Mouse (Mus musculus): ENCODE data around the gene Dio3. TPM values are rescaled to one million over a fixed set of nuclear protein-coding genes. Genes with fewer than 3 reads are reported as not detected.

The Dio3 gene
- polyA plus RNA-seq, 1 experiment from 2014 or later: 1.5 TPM

DNA sequence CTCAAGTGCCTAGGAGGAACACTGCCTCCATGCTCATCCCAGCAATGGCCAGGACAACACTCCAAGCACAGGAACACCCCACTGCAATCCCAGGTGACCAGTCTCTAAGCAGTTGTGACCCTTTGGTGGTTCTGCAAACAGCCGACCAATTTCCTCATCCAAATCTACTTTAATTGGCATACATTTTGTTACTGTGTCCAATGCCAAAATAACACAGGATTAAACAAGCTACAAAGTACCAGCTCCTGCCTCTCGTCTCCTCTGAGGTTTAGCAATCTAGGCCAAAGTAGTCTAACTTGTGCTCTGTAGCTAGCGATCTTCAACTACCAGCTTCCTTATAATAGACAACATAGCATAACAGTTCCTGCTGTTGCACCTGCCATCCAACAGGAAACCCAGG lies 10.6 kb upstream of the Dio3 start:
- 85% methylated on average over 3 of the region's 3 CpGs for WGBS

DNA sequence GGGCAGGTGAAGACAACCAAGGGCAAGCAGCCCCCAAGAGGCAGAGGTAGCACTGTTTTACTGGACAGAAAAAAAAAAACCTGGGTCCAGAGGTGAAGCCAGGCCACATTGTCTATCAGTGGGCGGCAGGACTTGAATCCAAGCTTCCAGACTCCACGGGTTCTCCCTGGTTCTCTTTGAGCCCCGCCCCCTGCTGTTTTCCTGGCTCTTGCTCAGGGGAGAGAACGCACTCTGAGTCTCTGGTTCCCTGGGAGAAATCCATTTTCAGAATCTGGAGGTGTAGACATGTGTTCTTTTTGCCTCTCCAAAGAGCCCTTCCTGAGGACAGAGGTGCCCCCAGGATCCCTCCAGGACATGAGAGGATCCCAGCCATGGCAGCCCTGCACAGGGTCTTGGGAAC lies 9.2 kb upstream of the Dio3 start:
- H3K9ac ChIP-seq: no peak overlapping the region
- no peak for ATAC-seq (ENCODE audit: low FRiP score)
- no peak overlapping the region for H3K4me3 ChIP-seq
- H3K27ac ChIP-seq: no peak overlapping the region
- H3K36me3 ChIP-seq: no peaks in the 10 kb centered on the region
- no peak overlapping the region for H3K4me2 ChIP-seq (replicated peaks)
- H3K27me3 ChIP-seq: peaks cover 30% of the 10 kb centered on the region
- 65% methylated on average over 4 of the region's 4 CpGs for WGBS
- H3K9me3 ChIP-seq (replicated peaks): no peaks in the 10 kb centered on the region
- no peaks in the 10 kb centered on the region for H3K4me1 ChIP-seq

More for the DNA sequence above, 10.6 kb upstream of the Dio3 start:
- no peak overlapping the region for H3K9ac ChIP-seq
- no peaks in the 10 kb centered on the region for H3K36me3 ChIP-seq
- H3K9me3 ChIP-seq (replicated peaks): no peaks in the 10 kb centered on the region
- no peak overlapping the region for H3K27ac ChIP-seq
- no peak overlapping the region for H3K4me3 ChIP-seq
- peaks cover 16% of the 10 kb centered on the region for H3K27me3 ChIP-seq
- ATAC-seq (ENCODE audit: low FRiP score): no peak
- H3K4me2 ChIP-seq (replicated peaks): no peak overlapping the region
- H3K4me1 ChIP-seq: no peaks in the 10 kb centered on the region

DNA sequence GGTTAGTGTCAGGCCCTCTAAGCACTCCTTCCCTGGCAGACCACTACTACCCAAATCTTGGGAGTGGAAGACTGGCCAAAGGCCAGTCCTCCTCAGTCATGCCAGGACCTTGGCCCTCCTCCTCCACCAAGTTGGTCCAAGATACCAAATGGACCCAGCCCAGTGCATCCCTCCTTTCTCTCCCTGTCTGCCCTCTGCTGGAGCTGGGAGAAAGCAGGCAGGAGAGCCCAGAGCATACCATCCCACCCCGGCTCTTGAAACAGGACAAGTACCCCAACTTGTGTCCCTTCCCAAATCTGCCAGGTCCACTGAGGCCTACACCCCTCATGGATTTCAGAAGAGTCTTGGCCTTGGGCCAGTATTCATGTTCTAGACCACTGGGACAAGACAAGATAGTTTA lies 2.8 kb upstream of the Dio3 start:
- H3K27ac ChIP-seq: no peak overlapping the region
- no peak overlapping the region for H3K4me3 ChIP-seq
- H3K27me3 ChIP-seq: peaks cover 88% of the 10 kb centered on the region
- WGBS: 59% methylated on average over 1 of the region's 1 CpGs
- H3K4me2 ChIP-seq (replicated peaks): no peak overlapping the region
- no peak overlapping the region for H3K9ac ChIP-seq
- no peaks in the 10 kb centered on the region for H3K36me3 ChIP-seq
- ATAC-seq (ENCODE audit: low FRiP score): no peak
- H3K4me1 ChIP-seq: peaks cover 16% of the 10 kb centered on the region
- H3K9me3 ChIP-seq (replicated peaks): no peaks in the 10 kb centered on the region

DNA sequence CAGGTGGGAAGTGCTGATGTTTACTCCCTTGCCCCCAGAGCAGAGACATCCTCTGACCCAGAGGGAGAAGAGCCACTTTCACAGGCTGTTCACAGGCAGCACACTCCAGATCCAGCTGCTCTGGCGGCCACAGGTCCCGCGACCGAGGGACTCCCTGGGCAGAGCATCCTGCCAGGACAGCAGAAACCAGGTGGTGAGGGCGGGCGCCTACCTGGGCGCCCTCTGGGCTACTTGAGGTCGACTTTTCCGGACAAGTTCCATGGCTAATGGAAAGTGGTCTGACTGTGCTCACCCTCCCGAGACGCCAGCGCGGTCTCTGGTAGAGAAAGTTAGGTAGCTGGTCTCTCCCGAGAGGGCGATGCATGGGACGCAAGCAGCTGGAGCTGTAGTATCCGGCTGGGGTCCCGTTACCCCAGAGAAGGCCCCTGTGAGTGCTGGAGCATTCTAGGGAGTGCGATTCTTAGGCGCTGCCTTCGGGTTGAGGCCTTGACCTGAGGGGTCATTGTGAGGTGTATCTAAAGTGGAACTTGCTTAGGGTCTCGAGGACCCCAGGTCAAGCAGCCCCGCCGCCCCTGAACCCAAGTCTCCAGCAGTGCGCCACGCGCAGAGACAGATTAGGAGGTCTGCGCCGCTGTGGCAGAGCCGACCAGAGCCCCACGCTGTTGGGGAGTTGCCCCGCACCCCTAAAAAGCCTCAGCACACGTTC lies 1.5 kb upstream of the Dio3 start:
- Histone ChIP-seq H3K4me2 (replicated peaks) (peak overlapping the region; percentile 66), H3K4me1 (peaks cover 24% of the 10 kb centered on the region), H3K27me3 (peaks cover 99% of the 10 kb centered on the region), H3K36me3 (no peaks in the 10 kb centered on the region), H3K9me3 (replicated peaks) (no peaks in the 10 kb centered on the region), H3K9ac (no peak overlapping the region), H3K27ac (no peak overlapping the region), H3K4me3 (peak overlapping the region; percentile 43)
- ATAC-seq (ENCODE audit: low FRiP score): no peak
- 2% methylated on average over 33 of the region's 33 CpGs for WGBS

DNA sequence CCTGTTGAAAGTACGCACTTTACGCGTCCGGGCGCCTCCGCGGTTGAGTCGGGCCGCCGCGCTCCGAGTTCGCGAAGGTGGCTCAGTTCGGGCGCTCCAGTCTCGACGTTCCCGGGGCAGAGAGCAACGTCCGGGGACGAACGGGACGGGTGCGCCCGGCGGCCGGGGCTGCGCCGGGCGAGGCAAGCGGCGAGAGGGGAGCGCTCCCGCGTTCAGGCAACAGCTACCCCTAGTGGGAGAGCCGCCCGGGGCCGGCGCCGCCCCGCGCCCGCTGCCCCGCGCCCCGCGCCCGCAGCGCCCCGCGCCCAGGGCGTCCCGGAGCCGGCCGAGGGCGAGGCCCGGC lies 932 bp upstream of the Dio3 start:
- Histone ChIP-seq H3K4me2 (replicated peaks) (peak overlapping the region; percentile 66), H3K27me3 (peaks cover 99% of the 10 kb centered on the region), H3K4me1 (peaks cover 24% of the 10 kb centered on the region), H3K9ac (peak overlapping the region; percentile 35; the same call in 1 of the 2 replicates), H3K9me3 (replicated peaks) (no peaks in the 10 kb centered on the region), H3K27ac (no peak overlapping the region), H3K36me3 (no peaks in the 10 kb centered on the region), H3K4me3 (peak overlapping the region; percentile 43)
- ATAC-seq (ENCODE audit: low FRiP score): peak; percentile 55; the same call in 1 of the 2 replicates
- WGBS: under 1% methylated on average over 38 of the region's 58 CpGs

DNA sequence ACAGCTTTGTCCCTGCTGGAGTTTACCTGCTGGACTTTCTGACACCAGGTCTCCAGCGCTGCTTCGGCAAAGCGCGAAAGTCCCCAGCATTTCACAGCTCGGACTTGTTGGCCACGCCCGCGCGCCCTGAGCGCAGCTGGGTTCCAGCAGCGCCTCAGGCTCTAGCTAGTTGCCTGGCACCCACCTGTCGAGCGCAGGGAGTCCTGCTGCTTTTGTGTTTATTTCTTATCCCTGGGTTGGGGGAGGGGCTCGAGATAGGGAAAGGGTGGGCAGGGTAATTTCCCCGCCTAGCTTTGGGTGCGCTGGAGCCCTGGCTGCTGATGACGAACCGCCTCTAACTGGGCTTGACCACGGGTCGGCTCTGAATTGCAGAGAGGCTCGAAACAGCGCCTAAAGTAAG lies 1.5 kb downstream of the Dio3 start:
- 1% methylated on average over 22 of the region's 22 CpGs for WGBS
- Histone ChIP-seq H3K36me3 (no peaks in the 10 kb centered on the region), H3K4me1 (peaks cover 24% of the 10 kb centered on the region), H3K9ac (no peak overlapping the region), H3K27me3 (peaks cover 100% of the 10 kb centered on the region), H3K9me3 (replicated peaks) (no peaks in the 10 kb centered on the region), H3K4me2 (replicated peaks) (no peak overlapping the region), H3K4me3 (no peak overlapping the region), H3K27ac (no peak overlapping the region)
- no peak for ATAC-seq (ENCODE audit: low FRiP score)

DNA sequence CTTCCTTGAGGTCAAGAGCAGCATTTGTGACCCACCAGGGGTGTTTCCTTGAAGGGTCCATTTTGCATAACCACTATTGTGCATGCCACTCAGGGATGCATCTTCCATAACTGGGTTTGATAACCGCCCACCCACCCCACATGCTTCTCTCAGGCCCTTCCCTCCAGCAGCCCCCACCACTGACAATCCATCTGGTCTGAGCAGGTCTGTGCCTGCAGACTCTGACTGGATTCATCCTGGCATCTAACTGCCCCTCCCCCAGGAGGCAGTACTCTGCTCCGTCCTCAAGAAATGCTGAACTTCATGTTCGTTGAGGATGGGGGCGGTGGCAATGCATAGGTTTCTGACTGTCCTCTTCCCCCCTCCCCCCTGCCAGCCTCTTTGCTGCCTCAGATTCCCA lies 4.9 kb downstream of the Dio3 start:
- Histone ChIP-seq H3K4me3 (no peak overlapping the region), H3K9ac (no peak overlapping the region), H3K36me3 (no peaks in the 10 kb centered on the region), H3K4me2 (replicated peaks) (no peak overlapping the region), H3K27me3 (peaks cover 83% of the 10 kb centered on the region), H3K9me3 (replicated peaks) (no peaks in the 10 kb centered on the region), H3K4me1 (peaks cover 12% of the 10 kb centered on the region), H3K27ac (no peak overlapping the region)
- ATAC-seq (ENCODE audit: low FRiP score): no peak
- whole genome bisulfite sequencing: 13% methylated on average over 4 of the region's 4 CpGs

DNA sequence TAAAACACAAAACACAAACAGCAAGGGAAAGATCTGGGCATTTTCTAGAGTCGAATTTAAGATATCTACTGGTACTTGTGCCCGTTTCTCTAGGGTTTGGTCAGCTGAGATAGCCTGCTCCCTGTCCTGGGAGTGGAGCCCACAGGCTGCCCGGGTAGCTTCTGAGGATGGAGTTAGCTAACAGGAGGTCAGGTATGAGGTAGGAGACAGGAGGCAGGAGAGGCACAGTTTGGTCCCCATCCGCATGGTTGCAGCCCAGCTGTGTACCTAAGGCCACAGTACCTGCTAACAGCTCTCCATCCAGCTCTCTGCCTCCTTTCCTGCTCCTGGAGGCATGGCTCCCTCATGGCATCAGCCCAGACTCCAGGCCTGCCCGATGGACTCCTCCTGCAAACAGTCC lies 13.9 kb downstream of the Dio3 start:
- Histone ChIP-seq H3K36me3 (no peaks in the 10 kb centered on the region), H3K9ac (no peak overlapping the region), H3K27me3 (peaks cover 8% of the 10 kb centered on the region), H3K27ac (no peak overlapping the region), H3K9me3 (replicated peaks) (no peaks in the 10 kb centered on the region), H3K4me3 (no peak overlapping the region), H3K4me1 (no peaks in the 10 kb centered on the region), H3K4me2 (replicated peaks) (no peak overlapping the region)
- no peak for ATAC-seq (ENCODE audit: low FRiP score)
- WGBS: 85% methylated on average over 5 of the region's 5 CpGs

DNA sequence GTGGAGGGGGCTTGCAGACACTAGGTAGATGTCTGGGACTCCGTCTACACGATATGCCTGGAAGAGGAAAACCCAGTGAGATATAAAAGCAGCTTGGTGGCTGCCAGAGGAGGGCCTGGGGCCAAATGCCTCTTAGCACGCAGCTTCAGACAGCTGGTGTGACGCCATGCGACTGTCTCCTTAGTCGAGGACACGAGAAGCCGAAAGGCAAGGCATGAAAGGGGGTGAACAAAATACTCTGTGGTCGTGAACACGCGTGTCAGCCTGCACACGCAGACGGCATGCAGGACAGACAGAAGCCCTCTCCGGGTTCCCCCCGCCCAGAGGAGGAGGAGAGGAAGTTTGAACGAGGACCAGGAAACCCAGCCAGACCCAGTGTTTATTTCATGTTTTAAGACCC lies 16.0 kb downstream of the Dio3 start:
- H3K27ac ChIP-seq: no peak overlapping the region
- peaks cover 6% of the 10 kb centered on the region; the same call in 1 of the 2 replicates for H3K4me1 ChIP-seq
- no peak for ATAC-seq (ENCODE audit: low FRiP score)
- no peaks in the 10 kb centered on the region for H3K36me3 ChIP-seq
- H3K27me3 ChIP-seq: peaks cover 5% of the 10 kb centered on the region
- H3K4me3 ChIP-seq: no peak overlapping the region
- H3K9ac ChIP-seq: no peak overlapping the region
- WGBS: 83% methylated on average over 16 of the region's 16 CpGs
- no peak overlapping the region for H3K4me2 ChIP-seq (replicated peaks)
- no peaks in the 10 kb centered on the region for H3K9me3 ChIP-seq (replicated peaks)

DNA sequence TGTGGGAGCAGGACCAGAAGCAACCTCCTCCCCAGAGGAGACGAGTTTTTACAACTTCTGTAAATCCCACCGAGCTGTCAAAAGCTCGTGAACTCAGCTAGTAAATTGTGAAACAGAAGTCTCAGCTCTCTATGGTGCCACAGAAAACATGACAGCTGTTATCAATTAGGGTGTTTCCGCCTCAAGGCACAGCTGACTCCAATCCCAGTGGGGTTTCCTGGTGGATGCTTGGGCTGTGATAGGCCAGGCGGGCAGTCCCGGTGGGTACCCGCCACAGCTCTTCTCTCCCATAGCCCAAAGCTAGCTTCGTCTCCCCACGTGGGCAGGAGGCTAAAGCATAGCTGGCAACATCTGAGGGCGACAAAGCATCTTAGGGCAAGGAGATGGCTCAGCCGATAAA lies 19.8 kb downstream of the Dio3 start:
- H3K4me1 ChIP-seq: peaks cover 6% of the 10 kb centered on the region; the same call in 1 of the 2 replicates
- 27% methylated on average over 11 of the region's 11 CpGs for WGBS
- no peak overlapping the region for H3K4me2 ChIP-seq (replicated peaks)
- H3K27me3 ChIP-seq: no peaks in the 10 kb centered on the region; the same call in 1 of the 2 replicates
- H3K9me3 ChIP-seq (replicated peaks): no peaks in the 10 kb centered on the region
- H3K9ac ChIP-seq: no peak overlapping the region
- no peak overlapping the region for H3K4me3 ChIP-seq
- no peak overlapping the region for H3K27ac ChIP-seq
- no peaks in the 10 kb centered on the region for H3K36me3 ChIP-seq
- peak; percentile 46; the same call in 1 of the 2 replicates for ATAC-seq (ENCODE audit: low FRiP score)

DNA sequence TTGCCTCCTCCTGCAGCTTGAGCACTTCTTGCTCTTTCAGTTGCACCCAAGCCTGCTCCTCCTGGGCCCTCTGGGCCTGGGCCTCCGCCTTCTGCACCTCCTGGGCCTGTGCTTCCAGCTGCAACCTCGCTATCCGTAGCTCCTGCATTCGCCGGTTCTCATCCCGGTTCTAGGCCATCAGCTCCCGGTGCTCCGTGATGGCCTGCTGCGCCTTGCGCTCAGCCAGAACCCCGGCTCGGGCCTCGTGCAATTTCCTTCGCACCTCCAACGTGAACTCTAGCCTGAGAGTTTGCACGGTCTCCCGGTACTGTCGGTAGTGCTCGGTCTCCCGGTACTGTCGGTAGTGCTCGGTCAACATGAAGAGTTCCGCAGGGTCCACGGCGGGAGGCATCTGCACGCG lies 40.8 kb downstream of the Dio3 start:
- Histone ChIP-seq H3K9me3 (replicated peaks) (peaks cover 14% of the 10 kb centered on the region; the same call in 1 of the 2 replicates), H3K4me1 (no peaks in the 10 kb centered on the region), H3K9ac (no peak overlapping the region), H3K27me3 (no peaks in the 10 kb centered on the region), H3K4me2 (replicated peaks) (no peak overlapping the region), H3K4me3 (no peak overlapping the region), H3K36me3 (no peaks in the 10 kb centered on the region), H3K27ac (no peak overlapping the region)
- ATAC-seq (ENCODE audit: low FRiP score): no peak
- WGBS: 90% methylated on average over 27 of the region's 27 CpGs
